In genomic region chr11:66914249-66914648, GRCm38 (mm10) we compare ENCODE assay signal across 9 mouse cellular contexts. TPM values are rescaled to one million over a fixed set of nuclear protein-coding genes. Genes with fewer than 3 reads are reported as not detected.
DNase-seq lines count a peak whose midpoint lies in the region; ATAC-seq and TF ChIP-seq lines count a peak whose summit lies in the region.
"Had no signal": no experiment of that assay in that cellular context is flagged by ENCODE, and none has a peak within 500 bp of the region (broad histone marks: within the 10 kb centered on the region; RNA-seq: fewer than 3 reads in every experiment).

No protein-coding gene starts in this region.

- H3K4me2 ChIP-seq in forebrain, postnatal 0 days (ENCODE audit: low read depth): no peak overlapping the region
- H3K4me2 ChIP-seq in liver, embryonic 13.5 days: no peak overlapping the region

- no peak overlapping the region for H3K9ac ChIP-seq in forebrain, postnatal 0 days
- H3K9ac ChIP-seq in liver, embryonic 13.5 days: no peak overlapping the region

- H3K4me1 ChIP-seq in forebrain, postnatal 0 days (ENCODE audit: insufficient read depth): no peaks in the 10 kb centered on the region
- H3K4me1 ChIP-seq in kidney, adult 2 months (ENCODE audit: control insufficient read depth, insufficient read depth, low read length): no peaks in the 10 kb centered on the region
- peaks cover 34% of the 10 kb centered on the region for H3K4me1 ChIP-seq in liver, embryonic 13.5 days (replicated peaks)

- H3K36me3 ChIP-seq in forebrain, postnatal 0 days (ENCODE audit: insufficient read depth): no peaks in the 10 kb centered on the region
- H3K36me3 ChIP-seq in kidney, adult 2 months (ENCODE audit: control insufficient read depth, insufficient read depth, low read length): no peaks in the 10 kb centered on the region
- H3K36me3 ChIP-seq in liver, embryonic 13.5 days: no peaks in the 10 kb centered on the region

- 0 out of 2 replicates have a peak, but pooled peaks have one; percentile 18 for ATAC-seq in forebrain, postnatal 0 days
- ATAC-seq in liver, embryonic 13.5 days (ENCODE audit: low read depth): no peak

- no peak overlapping the region for H3K27ac ChIP-seq in forebrain, postnatal 0 days (ENCODE audit: low read depth, low read length)
- no peak overlapping the region for H3K27ac ChIP-seq in kidney, adult 2 months (ENCODE audit: insufficient read depth, low read depth, low read length)
- H3K27ac ChIP-seq in liver, embryonic 13.5 days: no peak overlapping the region

- no peaks in the 10 kb centered on the region for H3K9me3 ChIP-seq in forebrain, postnatal 0 days (ENCODE audit: low read length)
- H3K9me3 ChIP-seq in liver, embryonic 13.5 days (replicated peaks): no peaks in the 10 kb centered on the region

- H3K4me3 ChIP-seq in forebrain, postnatal 0 days (ENCODE audit: low read depth, low read length): no peak overlapping the region
- H3K4me3 ChIP-seq in kidney, adult 2 months (ENCODE audit: insufficient read depth, low read depth, low read length): no peak overlapping the region
- no peak overlapping the region for H3K4me3 ChIP-seq in liver, embryonic 13.5 days (replicated peaks)

- 9% methylated on average over 3 of the region's 3 CpGs for WGBS in forebrain, postnatal 0 days
- WGBS in kidney, adult 2 months: 14% methylated on average over 3 of the region's 3 CpGs
- WGBS in liver, embryonic 13.5 days (ENCODE audit: insufficient replicate concordance): 27% methylated on average over 3 of the region's 3 CpGs

- no peaks in the 10 kb centered on the region for H3K27me3 ChIP-seq in forebrain, postnatal 0 days (ENCODE audit: insufficient read depth, low read length)
- no peaks in the 10 kb centered on the region for H3K27me3 ChIP-seq in kidney, adult 2 months (replicated peaks; ENCODE audit: control insufficient read depth, insufficient read depth, low read length)
- H3K27me3 ChIP-seq in liver, embryonic 13.5 days: peaks cover 10% of the 10 kb centered on the region

- TF ChIP-seq POLR2A in kidney, adult 2 months (IDR thresholded peaks at IDR 0.05; ENCODE audit: low read depth, low read length): no peak

- DNase-seq in adrenal gland, adult (ENCODE audit: inconsistent age in 2 of 2, low spot score in 1 of 2): peak; percentile 15 to 79
- DNase-seq in adrenal gland, adult 8-10 months: no peak
- DNase-seq in 416B (ENCODE audit: low read depth): peak; percentile 33
- peak; percentile 66 for DNase-seq in brain, adult 2 months (ENCODE audit: low read depth, low spot score)
- DNase-seq in forebrain, postnatal 0 days: peak; percentile 24
- peak; percentile 60 for DNase-seq in kidney, adult 2 months
- peak; percentile 13 for DNase-seq in liver, embryonic 13.5 days
- peak; percentile 37 for DNase-seq in right cerebral cortex, postnatal 14 days

- TF ChIP-seq CTCF in forebrain, postnatal 0 days (IDR thresholded peaks at IDR 0.05; ENCODE audit: low read depth): peak; percentile 53
- peak; percentile 43 for TF ChIP-seq CTCF in kidney, adult 2 months (conservative IDR thresholded peaks at IDR 0.05; ENCODE audit: insufficient read depth, insufficient read length, low read depth, low read length)

RNA-seq across cellular contexts. Expression of gene Pirt, which starts 2.5 kb away (rescaled TPM):
- total RNA-seq in adrenal gland, adult 8-10 months (2022): 10 to 100 TPM in 3 of 4 experiments, 1 to 10 TPM in 1; 9.3 to 20.8 (median 14.1) TPM
- total RNA-seq in forebrain, postnatal 0 days (2014; rRNA removed): 0.19 and 0.46 TPM in 2 replicates
- 0.06 and 0.10 TPM in 2 replicates for polyA plus RNA-seq in forebrain, postnatal 0 days (2015; fragmentation: Nextera tagmentation; extraction: Ambion mirVana)
- 0.29 and 0.55 TPM in 2 replicates for polyA plus RNA-seq in kidney, adult 2 months (2012; rRNA removed)
- polyA plus RNA-seq in liver, embryonic 13.5 days (2015; fragmentation: Nextera tagmentation; extraction: Ambion mirVana): 0.05 TPM in 1 of 2 replicates, not detected in the other

RNA-seq across cellular contexts. Expression of gene Tmem238l, which starts 42.2 kb away (rescaled TPM):
- total RNA-seq in adrenal gland, adult 8-10 months (2022): not detected
- not detected in 2 replicates for total RNA-seq in forebrain, postnatal 0 days (2014; rRNA removed)
- polyA plus RNA-seq in forebrain, postnatal 0 days (2015; fragmentation: Nextera tagmentation; extraction: Ambion mirVana): not detected in 2 replicates
- 5.3 and 5.8 TPM in 2 replicates for polyA plus RNA-seq in kidney, adult 2 months (2012; rRNA removed)
- polyA plus RNA-seq in liver, embryonic 13.5 days (2015; fragmentation: Nextera tagmentation; extraction: Ambion mirVana): not detected in 2 replicates
- total RNA-seq: layer of hippocampus, adult 8-10 months had no signal
